Mouse (Mus musculus) midbrain, embryonic 11.5 days (tissue): ENCODE measurements around the gene Krtap4-1. TPM values are rescaled to one million over a fixed set of nuclear protein-coding genes. Genes with fewer than 3 reads are reported as not detected.
"Not testable (repeated sequence)": the region's sequence is repeated elsewhere in the genome, so short reads cannot be mapped to it uniquely, and the experiment has no call there.

Experiments
- ATAC-seq: fragments of 200-750 bp; cut with Nextera tagmentation; 2 replicates; pipeline ENCODE4 v1.8.0; 2017; ENCODE audit warnings: moderate TSS enrichment, moderate library complexity; ENCODE audit not compliant: low FRiP score
- DNase-seq: peaks from one replicate; pipeline ENCODE4 v3.0.0; 2015; ENCODE audit warnings: low spot score; ENCODE audit errors: missing footprints
- H3K27ac ChIP-seq: fragments of 300-500 bp; sonication (generic); 2 replicates; pipeline ENCODE4 v1.5.1; 2014; ENCODE audit warnings: low read depth, low read length
- H3K27me3 ChIP-seq: fragments of 300-500 bp; sonication (generic); 2 replicates; pipeline ENCODE4 v1.6.1; 2014; ENCODE audit warnings: mild to moderate bottlenecking, low read length, moderate library complexity, mixed read lengths; ENCODE audit not compliant: control insufficient read depth, insufficient read depth
- H3K36me3 ChIP-seq: fragments of 300-500 bp; sonication (generic); 2 replicates; pipeline ENCODE4 v1.6.1; 2014; ENCODE audit warnings: mild to moderate bottlenecking, low read length, moderate library complexity, mixed read lengths; ENCODE audit not compliant: control insufficient read depth, insufficient read depth
- H3K4me1 ChIP-seq: fragments of 300-500 bp; sonication (generic); 2 replicates; pipeline ENCODE4 v1.6.1; 2014; ENCODE audit warnings: low read length; ENCODE audit not compliant: control insufficient read depth, insufficient read depth
- H3K4me2 ChIP-seq: fragments of 300-500 bp; sonication (generic); 2 replicates; pipeline ENCODE4 v1.6.1; 2014; ENCODE audit warnings: mild to moderate bottlenecking, moderate library complexity
- H3K4me3 ChIP-seq: fragments of 300-500 bp; sonication (generic); 2 replicates; pipeline ENCODE4 v1.5.1; 2014; ENCODE audit warnings: low read depth, low read length
- H3K9ac ChIP-seq: fragments of 300-500 bp; sonication (generic); 2 replicates; pipeline ENCODE4 v1.6.1; 2014; ENCODE audit warnings: low read length
- H3K9me3 ChIP-seq: fragments of 300-500 bp; sonication (generic); 2 replicates; pipeline ENCODE4 v1.6.1; 2016; ENCODE audit warnings: low read length; ENCODE audit not compliant: control insufficient read depth
- WGBS: fragments of 180-500 bp; shearing (Covaris S2); extraction: QIAGEN DNeasy Blood & Tissue Kit; methylation state at CpG from one replicate; pipeline ENCODE4 v1.1.7; 2014; 5-methylcytosine and 5-hydroxymethylcytosine counted together
- polyA plus RNA-seq: library from polyadenylated mRNA; unstranded; fragments of >200 nt; fragmentation: Nextera tagmentation; extraction: Ambion mirVana; gene quantifications from 2 replicates; pipeline ENCODE4 v1.2.1, GENCODE M21; 2014

Gene Krtap4-1
- polyA plus RNA-seq, 1 experiment from 2014 or later, result not detected

- not testable (repeated sequence) for H3K4me3 ChIP-seq, ATAC-seq, H3K27ac ChIP-seq, H3K36me3 ChIP-seq, H3K27me3 ChIP-seq, H3K9me3 ChIP-seq, DNase-seq, H3K4me1 ChIP-seq, H3K9ac ChIP-seq, H3K4me2 ChIP-seq
- 84% methylated on average over 9 of the region's 9 CpGs for WGBS
These were observed 15.6 kb upstream of the Krtap4-1 start, which contains the start of gene Krtap4-7 for GRCm38 (mm10) chr11:99643635-99644139. Gene Krtap4-7 (minus strand): TSS chr11:99644089.

GRCm38 (mm10) chr11:99640926-99641325 lies 12.9 kb upstream of the Krtap4-1 start:
- no peaks in the 10 kb centered on the region for H3K9me3 ChIP-seq
- DNase-seq, result no peak
- no peaks in the 10 kb centered on the region for H3K27me3 ChIP-seq
- H3K36me3 ChIP-seq, result no peaks in the 10 kb centered on the region
- no peaks in the 10 kb centered on the region for H3K4me1 ChIP-seq
- WGBS, result 61% methylated on average over 1 of the region's 1 CpGs
- H3K9ac ChIP-seq, result no peak overlapping the region
- no peak for ATAC-seq
- no peak overlapping the region for H3K27ac ChIP-seq
- H3K4me2 ChIP-seq, result no peak overlapping the region
- no peak overlapping the region for H3K4me3 ChIP-seq

- Histone ChIP-seq H3K27me3 (no peaks in the 10 kb centered on the region), H3K9ac (no peak overlapping the region), H3K4me2 (no peak overlapping the region), H3K4me1 (no peaks in the 10 kb centered on the region), H3K27ac (no peak overlapping the region), H3K9me3 (no peaks in the 10 kb centered on the region), H3K4me3 (no peak overlapping the region), H3K36me3 (no peaks in the 10 kb centered on the region)
- 92% methylated on average over 1 of the region's 1 CpGs for WGBS
- ATAC-seq, result no peak
- DNase-seq, result no peak
These were observed 9.0 kb upstream of the Krtap4-1 start for GRCm38 (mm10) chr11:99637086-99637485.

GRCm38 (mm10) chr11:99634653-99635134 lies 6.7 kb upstream of the Krtap4-1 start, which contains the start of gene Krtap4-2:
Gene Krtap4-2 (minus strand): TSS chr11:99635084.
- no peak within 1 kb of the TSS for H3K9ac ChIP-seq
- no peaks in the 10 kb centered on the region for H3K27me3 ChIP-seq
- DNase-seq (peak; percentile 88), ATAC-seq (no peak)
- H3K9me3 ChIP-seq, result no peaks in the 10 kb centered on the region
- WGBS, result 41% methylated on average over 8 of the region's 8 CpGs
- H3K4me1 ChIP-seq, result no peaks in the 10 kb centered on the region
- no peak within 1 kb of the TSS for H3K4me2 ChIP-seq
- no peak within 1 kb of the TSS for H3K4me3 ChIP-seq
- H3K27ac ChIP-seq, result no peak within 1 kb of the TSS
- H3K36me3 ChIP-seq, result no peaks in the 10 kb centered on the region

GRCm38 (mm10) chr11:99633293-99633692 lies 5.3 kb upstream of the Krtap4-1 start:
- no peak for ATAC-seq
- no peak overlapping the region for H3K4me2 ChIP-seq
- no peaks in the 10 kb centered on the region for H3K4me1 ChIP-seq
- no peaks in the 10 kb centered on the region for H3K36me3 ChIP-seq
- no peak for DNase-seq
- no peak overlapping the region for H3K9ac ChIP-seq
- no peak overlapping the region for H3K27ac ChIP-seq
- 79% methylated on average over 2 of the region's 2 CpGs for WGBS
- H3K27me3 ChIP-seq, result no peaks in the 10 kb centered on the region
- no peaks in the 10 kb centered on the region for H3K9me3 ChIP-seq
- H3K4me3 ChIP-seq, result no peak overlapping the region

GRCm38 (mm10) chr11:99630890-99631289 lies 2.9 kb upstream of the Krtap4-1 start:
- Histone ChIP-seq H3K4me3 (no peak overlapping the region), H3K36me3 (no peaks in the 10 kb centered on the region), H3K9me3 (no peaks in the 10 kb centered on the region), H3K9ac (no peak overlapping the region), H3K27ac (no peak overlapping the region), H3K27me3 (no peaks in the 10 kb centered on the region), H3K4me1 (no peaks in the 10 kb centered on the region), H3K4me2 (no peak overlapping the region)
- WGBS, result 75% methylated on average over 3 of the region's 3 CpGs
- ATAC-seq, result no peak
- DNase-seq, result no peak

- DNase-seq (no peak), ATAC-seq (no peak)
- Histone ChIP-seq H3K9me3 (no peaks in the 10 kb centered on the region), H3K27ac (no peak within 1 kb of the TSS), H3K4me1 (no peaks in the 10 kb centered on the region), H3K36me3 (no peaks in the 10 kb centered on the region), H3K4me3 (no peak within 1 kb of the TSS), H3K4me2 (no peak within 1 kb of the TSS), H3K9ac (no peak within 1 kb of the TSS), H3K27me3 (no peaks in the 10 kb centered on the region)
- WGBS, result 88% methylated on average over 2 of the region's 2 CpGs
These were observed 7.7 kb downstream of the Krtap4-1 start, which contains the start of gene Gm11562 for GRCm38 (mm10) chr11:99620335-99620734. Gene Gm11562 (minus strand): TSS chr11:99620435.

- H3K4me3 ChIP-seq, result no peak within 1 kb of the TSS
- ATAC-seq, result no peak
These were observed 13.2 kb downstream of the Krtap4-1 start, which contains the start of gene Krtap2-4 for GRCm38 (mm10) chr11:99614796-99615363. Gene Krtap2-4 (minus strand): TSS chr11:99614846.

GRCm38 (mm10) chr11:99610089-99610488 lies 17.9 kb downstream of the Krtap4-1 start, which contains the start of gene Gm11937:
Gene Gm11937 (minus strand): TSS chr11:99610189.
- H3K4me2 ChIP-seq, DNase-seq, H3K4me1 ChIP-seq, ATAC-seq, H3K27me3 ChIP-seq, H3K27ac ChIP-seq, H3K36me3 ChIP-seq, H3K9me3 ChIP-seq, H3K4me3 ChIP-seq, H3K9ac ChIP-seq: not testable (repeated sequence)
- 82% methylated on average over 1 of the region's 2 CpGs for WGBS

More at GRCm38 (mm10) chr11:99614796-99615363, 13.2 kb downstream of the Krtap4-1 start, which contains the start of gene Krtap2-4:
- H3K36me3 ChIP-seq, result no peaks in the 10 kb centered on the region
- no peaks in the 10 kb centered on the region for H3K4me1 ChIP-seq
- no peak within 1 kb of the TSS for H3K9ac ChIP-seq
- no peak within 1 kb of the TSS for H3K4me2 ChIP-seq
- WGBS, result 74% methylated on average over 3 of the region's 3 CpGs
- no peaks in the 10 kb centered on the region for H3K27me3 ChIP-seq
- no peaks in the 10 kb centered on the region for H3K9me3 ChIP-seq
- no peak within 1 kb of the TSS for H3K27ac ChIP-seq
- DNase-seq, result no peak
